Mouse (Mus musculus): ENCODE measurements around the gene Slc37a4.
"Not testable (repeated sequence)": the region's sequence is repeated elsewhere in the genome, so short reads cannot be mapped to it uniquely, and the experiment has no call there.

GRCm38 (mm10) chr9:44377335-44377734 is 19.3 kb upstream of the Slc37a4 start:
- not testable (repeated sequence) for TF ChIP-seq CTCF (conservative IDR thresholded peaks at IDR 0.05; ENCODE audit: insufficient read depth, insufficient read length, low read depth, low read length); POLR2A (IDR thresholded peaks at IDR 0.05; ENCODE audit: low read depth, low read length)
